ENCODE assay signal across 13 mouse cellular contexts in the genomic region with DNA sequence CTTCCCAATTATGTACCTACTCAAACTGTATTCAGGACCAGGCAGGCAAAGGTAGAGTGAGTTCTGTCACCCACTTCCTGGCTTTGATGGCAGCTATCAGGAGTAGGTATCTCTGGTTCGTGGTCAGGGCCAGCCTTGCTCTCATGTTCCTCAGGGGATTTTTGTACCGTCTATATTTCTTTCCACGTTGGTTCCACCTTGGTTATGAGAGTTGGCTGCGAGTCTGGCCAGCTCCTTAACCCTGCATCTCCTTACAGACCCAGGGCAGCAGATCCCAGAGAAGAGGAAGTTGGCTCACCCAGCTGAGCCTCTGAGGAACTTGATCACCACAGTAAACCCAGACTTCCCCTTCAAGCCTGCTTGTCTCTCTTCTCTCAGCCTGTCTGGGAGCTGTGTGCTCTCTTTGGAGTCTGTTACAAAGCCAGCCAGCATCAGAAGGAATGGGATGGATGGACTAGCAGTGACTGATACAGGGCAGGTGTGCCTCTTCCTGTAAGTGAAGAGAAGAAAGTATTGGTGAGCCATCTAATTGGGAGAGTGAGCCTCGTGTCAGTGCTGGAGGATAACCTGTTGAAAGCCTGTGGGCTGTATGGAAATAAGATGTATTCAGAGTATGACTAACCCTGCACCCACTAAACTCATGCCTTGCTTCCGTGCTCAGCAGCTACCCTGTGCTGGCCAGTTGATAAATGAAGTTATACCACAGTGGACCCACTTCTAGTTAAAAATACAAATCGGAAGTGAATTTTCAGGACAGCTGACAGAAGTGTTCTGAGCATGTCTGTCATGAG. TPM values are rescaled to one million over a fixed set of nuclear protein-coding genes. Genes with fewer than 3 reads are reported as not detected.
DNase-seq lines count a peak whose midpoint lies in the region; ATAC-seq and TF ChIP-seq lines count a peak whose summit lies in the region.
"Had no signal": no experiment of that assay in that cellular context is flagged by ENCODE, and none has a peak within 500 bp of the region (broad histone marks: within the 10 kb centered on the region; RNA-seq: fewer than 3 reads in every experiment).

No protein-coding gene starts in this region.

- no peaks in the 10 kb centered on the region for H3K36me3 ChIP-seq in liver, adult 2 months (ENCODE audit: control insufficient read depth, insufficient read depth, low read length)
- no peaks in the 10 kb centered on the region for H3K36me3 ChIP-seq in liver, embryonic 11.5 days (ENCODE audit: control insufficient read depth, insufficient read depth, low read length)
- peaks cover 48% of the 10 kb centered on the region for H3K36me3 ChIP-seq in G1E (replicated peaks)
- H3K36me3 ChIP-seq in hindbrain, embryonic 14.5 days (replicated peaks; ENCODE audit: control insufficient read depth, insufficient read depth), result no peaks in the 10 kb centered on the region
- H3K36me3 ChIP-seq: heart, embryonic 15.5 days had no signal

- H3K27ac ChIP-seq in liver, adult 2 months (replicated peaks; ENCODE audit: insufficient read depth, low read depth, low read length), result no peak overlapping the region
- H3K27ac ChIP-seq in liver, embryonic 11.5 days (ENCODE audit: low read depth, low read length), result no peak overlapping the region
- no peak overlapping the region for H3K27ac ChIP-seq in hindbrain, embryonic 14.5 days
- H3K27ac ChIP-seq: heart, embryonic 15.5 days had no signal

- WGBS in liver, adult 2 months, result 81% methylated on average over 7 of the region's 7 CpGs
- 55% methylated on average over 7 of the region's 7 CpGs for WGBS in liver, embryonic 11.5 days
- WGBS in hindbrain, embryonic 14.5 days, result 90% methylated on average over 7 of the region's 7 CpGs

- no peak overlapping the region for H3K4me2 ChIP-seq in liver, embryonic 11.5 days
- H3K4me2 ChIP-seq in hindbrain, embryonic 14.5 days (replicated peaks), result no peak overlapping the region
- H3K4me2 ChIP-seq: heart, embryonic 15.5 days had no signal

- no peaks in the 10 kb centered on the region for H3K9me3 ChIP-seq in liver, embryonic 11.5 days (ENCODE audit: control insufficient read depth, low read length)
- no peaks in the 10 kb centered on the region for H3K9me3 ChIP-seq in G1E (replicated peaks)
- no peaks in the 10 kb centered on the region for H3K9me3 ChIP-seq in hindbrain, embryonic 14.5 days (ENCODE audit: control insufficient read depth, low read length)
- H3K9me3 ChIP-seq: heart, embryonic 15.5 days had no signal

- no peak overlapping the region for H3K4me3 ChIP-seq in liver, adult 2 months (ENCODE audit: insufficient read depth, low read depth, low read length)
- H3K4me3 ChIP-seq in liver, embryonic 11.5 days (ENCODE audit: low read depth, low read length), result no peak overlapping the region
- H3K4me3 ChIP-seq in G1E (ENCODE audit: low read depth, low read length), result no peak overlapping the region
- H3K4me3 ChIP-seq in hindbrain, embryonic 14.5 days (replicated peaks; ENCODE audit: low read length), result no peak overlapping the region
- H3K4me3 ChIP-seq: heart, embryonic 15.5 days had no signal

- peaks cover 45% of the 10 kb centered on the region for H3K4me1 ChIP-seq in liver, adult 2 months (ENCODE audit: control insufficient read depth, insufficient read depth, low read length)
- peaks cover 29% of the 10 kb centered on the region; the same call in 1 of the 2 replicates for H3K4me1 ChIP-seq in liver, embryonic 11.5 days (replicated peaks; ENCODE audit: control insufficient read depth, insufficient read depth, low read length)
- peaks cover 39% of the 10 kb centered on the region for H3K4me1 ChIP-seq in G1E (ENCODE audit: insufficient read depth, low read depth, low read length)
- H3K4me1 ChIP-seq in hindbrain, embryonic 14.5 days (replicated peaks; ENCODE audit: control insufficient read depth, insufficient read depth, low read length), result peaks cover 25% of the 10 kb centered on the region

- no peak for TF ChIP-seq POLR2A in liver, adult 2 months (IDR thresholded peaks at IDR 0.05; ENCODE audit: extremely low read depth, insufficient read depth, low read length)

- no peak overlapping the region for H3K9ac ChIP-seq in liver, adult 2 months (ENCODE audit: low read depth, low read length)
- H3K9ac ChIP-seq in liver, embryonic 11.5 days (ENCODE audit: low read depth, low read length), result no peak overlapping the region
- H3K9ac ChIP-seq in hindbrain, embryonic 14.5 days, result no peak overlapping the region
- H3K9ac ChIP-seq: heart, embryonic 15.5 days had no signal

- no peak for TF ChIP-seq CTCF in liver, adult 2 months (IDR thresholded peaks at IDR 0.05; ENCODE audit: low read depth, low read length)
- TF ChIP-seq CTCF in G1E (IDR thresholded peaks at IDR 0.05; ENCODE audit: low read depth, low read length), result no peak

- ATAC-seq in liver, embryonic 11.5 days (replicated peaks; ENCODE audit: low FRiP score), result no peak
- peak; percentile 49 for ATAC-seq in G1E (ENCODE audit: extremely low read depth, insufficient number of reproducible peaks, low FRiP score, poor library complexity, severe bottlenecking)
- ATAC-seq in granulocyte monocyte progenitor cell, adult 5-6 weeks (replicated peaks; ENCODE audit: poor library complexity, severe bottlenecking), result peak; percentile 82
- ATAC-seq in hindbrain, embryonic 14.5 days (ENCODE audit: low FRiP score), result no peak

- DNase-seq in liver, adult 2 months (ENCODE audit: extremely low read depth, low read depth, low spot score), result peak; percentile 24
- no peak for DNase-seq in liver, embryonic 11.5 days (ENCODE audit: low spot score)
- DNase-seq in G1E (ENCODE audit: low spot score), result peak; percentile 75
- DNase-seq in spleen, postnatal 36 days (ENCODE audit: low spot score in 2 of 2), result peak; percentile 62 to 70
- DNase-seq in urinary bladder, postnatal 4 days (ENCODE audit: low spot score in 2 of 2), result no peak
- no peak for DNase-seq in hindbrain, embryonic 14.5 days (ENCODE audit: low spot score)
- DNase-seq in cerebellum, postnatal 4 days (ENCODE audit: low spot score in 2 of 2), result no peak
- DNase-seq: cerebellum, adult 2 months; kidney, adult 9 months; left cerebral cortex, postnatal 4 days; midbrain, embryonic 14.5 days had no signal

- peaks cover 26% of the 10 kb centered on the region for H3K79me2 ChIP-seq in liver, adult 2 months (ENCODE audit: control insufficient read depth, insufficient read depth, low read length)

- no peaks in the 10 kb centered on the region for H3K27me3 ChIP-seq in liver, adult 2 months (ENCODE audit: control insufficient read depth, insufficient read depth, low read length)
- H3K27me3 ChIP-seq in liver, embryonic 11.5 days (replicated peaks; ENCODE audit: control insufficient read depth, insufficient read depth, low read length), result no peaks in the 10 kb centered on the region
- no peaks in the 10 kb centered on the region for H3K27me3 ChIP-seq in G1E (ENCODE audit: insufficient read depth, low read length)
- no peaks in the 10 kb centered on the region for H3K27me3 ChIP-seq in hindbrain, embryonic 14.5 days (ENCODE audit: control insufficient read depth, insufficient read depth, low read length)
- H3K27me3 ChIP-seq: heart, embryonic 15.5 days had no signal

RNA-seq across cellular contexts. Expression of a gene that starts 53.4 kb away (rescaled TPM):
- total RNA-seq in liver, adult 2 months (2014; rRNA removed), result 11.8 and 16.8 TPM in 2 replicates
- polyA plus RNA-seq in liver, adult 2 months (2012; rRNA removed), result 24.9 and 25.3 TPM in 2 replicates
- 15.2 and 16.5 TPM in 2 replicates for polyA plus RNA-seq in liver, embryonic 11.5 days (2014; fragmentation: Nextera tagmentation; extraction: Ambion mirVana)
- total RNA-seq in G1E (2014; fragmentation: Nextera tagmentation), result 42.0 and 42.8 TPM in 2 replicates
- 24.3 and 25.4 TPM in 2 replicates for total RNA-seq in G1E (2017)
- polyA plus RNA-seq in G1E (2012), result 37.2 and 43.3 TPM in 2 replicates
- 29.6 and 31.9 TPM in 2 replicates for total RNA-seq in granulocyte monocyte progenitor cell, adult 5-6 weeks (2014; fragmentation: Nextera tagmentation)
- total RNA-seq in granulocyte monocyte progenitor cell, adult 5-6 weeks (2017), result 16.7 and 21.9 TPM in 2 replicates
- 19.9 and 22.3 TPM in 2 replicates for polyA plus RNA-seq in hindbrain, embryonic 14.5 days (2014; fragmentation: Nextera tagmentation; extraction: Ambion mirVana)

Comparison
In these comparisons a context has a peak if more than half of its experiments do, and no peak if none do; other contexts are left out.
1. DNase-seq: peak in liver, adult 2 months (single experiment), G1E (single experiment) and spleen, postnatal 36 days (2 of 2); none in liver, embryonic 11.5 days (single experiment), urinary bladder, postnatal 4 days (0 of 2), hindbrain, embryonic 14.5 days (single experiment) and cerebellum, postnatal 4 days (0 of 2).
2. ATAC-seq: peak in G1E (single experiment) and granulocyte monocyte progenitor cell, adult 5-6 weeks (single experiment); none in liver, embryonic 11.5 days (single experiment) and hindbrain, embryonic 14.5 days (single experiment).